Comparison of ENCODE assay signal across 9 mouse cellular contexts in genomic region chr11:49103047-49103693, GRCm38 (mm10). TPM values are rescaled to one million over a fixed set of nuclear protein-coding genes. Genes with fewer than 3 reads are reported as not detected.
A peak's percentile ranks its signal among the peaks of the same experiment; 100 is the strongest.
DNase-seq lines count a peak whose midpoint lies in the region; TF ChIP-seq lines count a peak whose summit lies in the region.
"Had no signal": no experiment of that assay in that cellular context is flagged by ENCODE, and none has a peak within 500 bp of the region (broad histone marks: within the 10 kb centered on the region; RNA-seq: fewer than 3 reads in every experiment).

No protein-coding gene starts in this region.

- no peak for TF ChIP-seq POLR2A in lung, adult 2 months (IDR thresholded peaks at IDR 0.05; ENCODE audit: borderline replicate concordance, extremely low read depth, low read depth, low read length)

- WGBS in lung, adult 2 months: 16% methylated on average over 8 of the region's 8 CpGs

- H3K36me3 ChIP-seq in ES-E14 (ENCODE audit: control insufficient read depth, insufficient read depth, low read length, poor library complexity, severe bottlenecking): no peaks in the 10 kb centered on the region
- H3K36me3 ChIP-seq: limb, embryonic 15.5 days had no signal

- H3K4me1 ChIP-seq in ES-E14 (ENCODE audit: control insufficient read depth in 2 of 2, insufficient read depth in 2 of 2, low read length in 2 of 2, poor library complexity in 1 of 2): no peaks in the 10 kb centered on the region
- H3K4me1 ChIP-seq in lung, adult 2 months (ENCODE audit: control insufficient read depth, insufficient read depth, low read length): peaks cover 5% of the 10 kb centered on the region
- H3K4me1 ChIP-seq: limb, embryonic 15.5 days had no signal

- TF ChIP-seq CTCF in lung, adult 2 months (IDR thresholded peaks at IDR 0.05; ENCODE audit: insufficient read depth, low read length): peak; percentile 85

- in situ Hi-C loops in ES-E14 (cut with MboI; ENCODE audit: low sequenced_read_pairs in 2 of 2, unreplicated experiment in 2 of 2): loop anchor here in 1 of 2 experiments (10.0 kb wide), 1 partner anchor 328 kb away; no protein-coding TSS in a partner anchor

- no peak overlapping the region for H3K4me3 ChIP-seq in ES-E14 (ENCODE audit: insufficient read depth in 1 of 2, low read depth in 1 of 2, low read length in 2 of 2, poor library complexity in 1 of 2, severe bottlenecking in 1 of 2)
- H3K4me3 ChIP-seq in lung, adult 2 months (replicated peaks; ENCODE audit: extremely low read depth, low read depth, low read length): peak overlapping the region; percentile 5
- H3K4me3 ChIP-seq: limb, embryonic 15.5 days had no signal

- no peak overlapping the region for H3K9ac ChIP-seq in ES-E14 (ENCODE audit: insufficient read depth, low read depth, low read length, poor library complexity, severe bottlenecking)
- H3K9ac ChIP-seq: limb, embryonic 15.5 days had no signal

- no peak overlapping the region for H3K27ac ChIP-seq in ES-E14 (ENCODE audit: insufficient read depth, low read depth, low read length, poor library complexity, severe bottlenecking)
- H3K27ac ChIP-seq: limb, embryonic 15.5 days had no signal

- H3K9me3 ChIP-seq in ES-E14 (ENCODE audit: control insufficient read depth, insufficient read depth, low read depth, low read length): no peaks in the 10 kb centered on the region
- H3K9me3 ChIP-seq: limb, embryonic 15.5 days had no signal

- intact Hi-C loops in heart, postnatal 36 days (cut with DNase I): loop anchor here (1.0 to 2.0 kb wide), 2 partner anchors 229 to 312 kb away; no protein-coding TSS in a partner anchor

- DNase-seq in ES-E14 (ENCODE audit: low read depth, low spot score): peak; percentile 88
- peak; percentile 70 for DNase-seq in cerebellum, adult 11 months
- DNase-seq in forelimb bud, embryonic 11.5 days (ENCODE audit: low read depth, low spot score): peak; percentile 86
- peak; percentile 86 to 94 for DNase-seq in heart, postnatal 36 days
- peak; percentile 89 for DNase-seq in layer of hippocampus, adult 11-12 months (ENCODE audit: low spot score)
- peak; percentile 84 for DNase-seq in lung, adult 2 months
- peak; percentile 51 for DNase-seq in ovary, adult 18-20 months (ENCODE audit: low spot score)
- DNase-seq in thymus, adult 18-20 months: peak; percentile 61 to 77

TF ChIP-seq in ES-E14, 5 proteins besides CTCF, POLR2A, EP300 and RAD21:
- TF ChIP-seq HCFC1 (IDR thresholded peaks at IDR 0.05; ENCODE audit: borderline replicate concordance, insufficient read depth, low read length) (no peak), ZC3H11A (IDR thresholded peaks at IDR 0.05; ENCODE audit: borderline replicate concordance, low read depth, low read length) (peak; percentile 88)

RNA-seq across cellular contexts. Expression of gene Olfr1396, which starts 11.5 kb away (rescaled TPM):
- not detected in 2 replicates for total RNA-seq in ES-E14 (2012; rRNA removed)
- 1 to 10 TPM; 1.5 TPM for total RNA-seq in heart, postnatal 36 days (2021)
- 0.17 and 0.26 TPM in 2 replicates for polyA plus RNA-seq in lung, adult 2 months (2012; rRNA removed)
- polyA plus RNA-seq: limb, embryonic 15.5 days had no signal

RNA-seq across cellular contexts. Expression of gene Ifi47, which starts 26.8 kb away (rescaled TPM):
- total RNA-seq in ES-E14 (2012; rRNA removed): 0.22 TPM in 1 of 2 replicates, not detected in the other
- 1 to 10 TPM; 2.3 to 2.7 TPM for total RNA-seq in heart, postnatal 36 days (2021)
- 7.4 and 12.7 TPM in 2 replicates for polyA plus RNA-seq in lung, adult 2 months (2012; rRNA removed)

RNA-seq across cellular contexts. Expression of gene Olfr1395, which starts 38.9 kb away (rescaled TPM):
- total RNA-seq in ES-E14 (2012; rRNA removed): not detected in 2 replicates
- not detected for total RNA-seq in heart, postnatal 36 days (2021)
- polyA plus RNA-seq in lung, adult 2 months (2012; rRNA removed): not detected in 2 replicates
- polyA plus RNA-seq: limb, embryonic 15.5 days had no signal

RNA-seq across cellular contexts. Expression of gene Tgtp2, which starts 39.2 kb away (rescaled TPM):
- total RNA-seq in ES-E14 (2012; rRNA removed): not detected in 2 replicates
- 1 to 10 TPM in 1 of 2 experiments, under 1 TPM in 1; 0.28 to 3.8 TPM for total RNA-seq in heart, postnatal 36 days (2021)
- polyA plus RNA-seq in lung, adult 2 months (2012; rRNA removed): 10.5 and 17.6 TPM in 2 replicates

RNA-seq across cellular contexts. Expression of gene Olfr1394, which starts 51.0 kb away (rescaled TPM):
- total RNA-seq in ES-E14 (2012; rRNA removed): not detected in 2 replicates
- total RNA-seq in heart, postnatal 36 days (2021): not detected
- polyA plus RNA-seq in lung, adult 2 months (2012; rRNA removed): not detected in 2 replicates
- polyA plus RNA-seq: limb, embryonic 15.5 days had no signal
